In genomic region chr6:126938853-126939486, GRCm38 (mm10) we compare ENCODE assay signal across 8 mouse cellular contexts. TPM values are rescaled to one million over a fixed set of nuclear protein-coding genes. Genes with fewer than 3 reads are reported as not detected.
DNase-seq lines count a peak whose midpoint lies in the region; ATAC-seq lines count a peak whose summit lies in the region.

No protein-coding gene starts in this region.

- peak overlapping the region; percentile 76 for H3K4me3 ChIP-seq in liver, embryonic 12.5 days

- H3K27ac ChIP-seq in liver, embryonic 12.5 days = peak overlapping the region; percentile 85

- no peaks in the 10 kb centered on the region for H3K9me3 ChIP-seq in liver, embryonic 12.5 days (replicated peaks)

- H3K4me1 ChIP-seq in liver, embryonic 12.5 days = peaks cover 36% of the 10 kb centered on the region

- no peaks in the 10 kb centered on the region for H3K27me3 ChIP-seq in liver, embryonic 12.5 days (replicated peaks)

- peak; percentile 61; the same call in 1 of the 2 replicates for ATAC-seq in liver, embryonic 12.5 days

- H3K9ac ChIP-seq in liver, embryonic 12.5 days = peak overlapping the region; percentile 88

- H3K36me3 ChIP-seq in liver, embryonic 12.5 days = peaks cover 39% of the 10 kb centered on the region

- WGBS in liver, embryonic 12.5 days (ENCODE audit: insufficient replicate concordance) = 2% methylated on average over 31 of the region's 31 CpGs

- peak overlapping the region; percentile 83 for H3K4me2 ChIP-seq in liver, embryonic 12.5 days

- DNase-seq in embryo, embryonic 10 days (ENCODE audit: low spot score) = peak; percentile 5
- no peak for DNase-seq in embryo, embryonic 9.5 days (ENCODE audit: extremely low spot score)
- DNase-seq in thymus, postnatal 14 days = peak; percentile 12
- no peak for DNase-seq in thymus, postnatal 0 days (ENCODE audit: low spot score)
- DNase-seq in cerebellum, adult 9-11 months = no peak
- DNase-seq in adrenal gland, postnatal 14 days = no peak
- no peak for DNase-seq in layer of hippocampus, postnatal 25 days (ENCODE audit: extremely low spot score in 1 of 2, low spot score in 1 of 2)

RNA-seq across cellular contexts. Expression of gene Rad51ap1, which starts 0.4 kb away (rescaled TPM):
- 65.6 and 69.6 TPM in 2 replicates for polyA plus RNA-seq in thymus, postnatal 0 days (2015; fragmentation: Nextera tagmentation; extraction: Ambion mirVana)
- polyA plus RNA-seq in liver, embryonic 12.5 days (2016; fragmentation: Nextera tagmentation; extraction: Ambion mirVana) = 63.3 and 67.5 TPM in 2 replicates
- 8.3 and 10.4 TPM in 2 replicates for total RNA-seq in adrenal gland, postnatal 14 days (2021)
- 1 to 10 TPM; 1.5 to 1.7 TPM for total RNA-seq in layer of hippocampus, postnatal 25 days (2021)

RNA-seq across cellular contexts. Expression of gene D6Wsu163e, which starts 0.8 kb away (rescaled TPM):
- polyA plus RNA-seq in thymus, postnatal 0 days (2015; fragmentation: Nextera tagmentation; extraction: Ambion mirVana) = 20.9 and 21.4 TPM in 2 replicates
- 19.9 and 21.1 TPM in 2 replicates for polyA plus RNA-seq in liver, embryonic 12.5 days (2016; fragmentation: Nextera tagmentation; extraction: Ambion mirVana)
- 19.0 and 22.3 TPM in 2 replicates for total RNA-seq in adrenal gland, postnatal 14 days (2021)
- 10 to 100 TPM; 39.5 to 44.0 TPM for total RNA-seq in layer of hippocampus, postnatal 25 days (2021)

RNA-seq across cellular contexts. Expression of gene Dyrk4, which starts 17.3 kb away (rescaled TPM):
- 2.6 and 2.9 TPM in 2 replicates for polyA plus RNA-seq in thymus, postnatal 0 days (2015; fragmentation: Nextera tagmentation; extraction: Ambion mirVana)
- not detected in 2 replicates for polyA plus RNA-seq in liver, embryonic 12.5 days (2016; fragmentation: Nextera tagmentation; extraction: Ambion mirVana)
- 0.26 and 0.34 TPM in 2 replicates for total RNA-seq in adrenal gland, postnatal 14 days (2021)
- total RNA-seq in layer of hippocampus, postnatal 25 days (2021) = under 1 TPM in 1 of 2 experiments, not detected in 1; 0.15 TPM

Comparison
In these comparisons a context has a peak if more than half of its experiments do, and no peak if none do; other contexts are left out.
1. DNase-seq: peak in embryo, embryonic 10 days (single experiment) and thymus, postnatal 14 days (single experiment); none in embryo, embryonic 9.5 days (single experiment), thymus, postnatal 0 days (single experiment), cerebellum, adult 9-11 months (single experiment), adrenal gland, postnatal 14 days (single experiment) and layer of hippocampus, postnatal 25 days (0 of 2).